Mouse (Mus musculus): ENCODE measurements around the gene Trim80. TPM values are rescaled to one million over a fixed set of nuclear protein-coding genes. Genes with fewer than 3 reads are reported as not detected.

Trim80 gene
- not detected in 2 replicates for polyA plus RNA-seq (2016; fragmentation: Nextera tagmentation; extraction: Ambion mirVana)

DNA sequence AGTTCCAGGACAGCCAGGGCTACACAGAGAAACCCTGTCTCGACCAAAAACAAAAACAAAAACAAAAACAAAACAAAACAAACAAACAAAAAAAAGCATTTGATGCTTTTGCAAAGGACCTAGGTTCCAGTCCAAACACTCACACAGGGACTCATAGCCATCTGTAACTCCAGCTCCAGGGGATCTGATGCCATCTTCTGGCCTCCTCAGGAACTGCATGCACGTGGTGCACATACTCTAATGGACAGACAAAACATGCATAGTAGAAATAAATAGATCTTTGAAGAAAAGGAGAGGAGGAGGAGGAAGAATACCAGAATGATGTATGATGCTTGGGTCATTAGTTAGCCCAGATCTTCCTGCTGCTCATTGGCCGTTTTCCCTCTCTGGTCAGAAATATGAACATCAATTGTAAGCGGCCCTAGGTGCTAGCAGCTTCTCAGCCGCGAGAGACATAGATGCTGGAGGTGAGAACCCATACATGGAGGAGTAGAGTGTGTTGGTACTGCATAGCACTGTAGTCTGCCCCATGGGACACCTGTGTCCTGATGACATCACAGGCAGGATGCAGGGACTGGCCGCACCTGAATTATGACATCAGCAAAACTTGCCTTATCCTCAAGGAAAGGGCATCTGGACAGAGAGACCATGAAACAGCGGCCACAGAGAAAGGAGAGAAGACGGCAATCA is at the start of gene Trim80:
TSS of gene Trim80 (plus strand) at position 640 of the 690 bp plus-strand sequence.
- no peak within 1 kb of the TSS for H3K27ac ChIP-seq (replicated peaks)
- 0 out of 2 replicates have a peak, but pooled peaks cover 3% of the 10 kb centered on the region for H3K27me3 ChIP-seq
- no peak within 1 kb of the TSS for H3K4me3 ChIP-seq
- WGBS: 93% methylated on average over 9 of the region's 9 CpGs
- no peak within 1 kb of the TSS for H3K9ac ChIP-seq (replicated peaks)
- ATAC-seq (ENCODE audit: low FRiP score, low read depth): no peak
- 0 out of 2 replicates have a peak, but pooled peaks cover 5% of the 10 kb centered on the region for H3K9me3 ChIP-seq
- H3K36me3 ChIP-seq: no peaks in the 10 kb centered on the region
- peaks cover 17% of the 10 kb centered on the region for H3K4me1 ChIP-seq
- no peak within 1 kb of the TSS for H3K4me2 ChIP-seq (replicated peaks)

DNA sequence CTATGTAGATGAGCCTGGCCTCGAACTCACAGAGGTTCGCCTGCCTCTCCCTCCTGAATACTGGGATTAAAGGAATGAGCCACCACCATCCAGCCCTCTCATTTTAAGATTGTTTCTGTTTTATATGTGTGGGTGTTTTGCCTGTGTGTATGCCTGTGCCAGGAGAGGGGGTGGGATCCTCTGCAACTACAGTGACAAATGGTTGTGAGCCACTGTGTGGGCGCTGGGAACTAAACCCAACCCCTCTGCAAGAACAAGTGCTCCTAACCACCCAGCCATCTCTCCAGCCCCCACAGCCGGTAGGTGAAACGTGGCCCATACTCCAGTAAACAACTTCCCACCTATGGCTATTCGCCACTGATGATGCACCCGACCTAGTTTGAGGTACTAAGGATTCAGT is 49.0 kb upstream of the Trim80 start:
- peaks cover 72% of the 10 kb centered on the region for H3K36me3 ChIP-seq
- H3K4me3 ChIP-seq: no peak overlapping the region
- ATAC-seq (ENCODE audit: low FRiP score, low read depth): no peak

DNA sequence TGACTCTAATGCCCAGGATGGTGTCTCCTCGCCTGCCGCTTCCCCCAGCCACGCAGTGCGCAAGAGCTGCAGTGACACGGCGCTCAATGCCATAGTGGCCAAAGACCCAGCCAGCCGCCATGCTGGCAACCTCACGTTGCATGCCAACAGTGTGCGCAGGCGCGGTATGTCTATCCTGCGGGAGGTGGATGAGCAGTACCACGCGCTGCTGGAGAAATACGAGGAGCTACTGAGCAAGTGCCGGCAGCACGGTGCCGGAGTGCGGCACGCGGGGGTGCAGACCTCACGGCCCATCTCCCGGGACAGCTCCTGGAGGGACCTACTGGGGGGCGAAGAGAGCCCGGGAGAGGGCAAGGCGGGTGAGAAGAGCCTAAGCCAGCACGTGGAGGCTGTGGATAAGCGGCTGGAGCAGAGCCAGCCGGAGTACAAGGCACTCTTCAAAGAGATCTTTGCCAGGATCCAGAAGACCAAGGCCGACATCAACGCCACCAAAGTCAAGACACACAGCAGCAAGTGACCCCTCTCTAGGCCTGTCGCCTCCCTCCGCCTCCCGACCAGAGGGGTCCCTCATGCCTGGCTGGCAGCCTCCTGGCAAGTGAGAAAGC is 46.5 kb upstream of the Trim80 start:
- no peak overlapping the region for H3K4me2 ChIP-seq (replicated peaks)
- H3K27ac ChIP-seq (replicated peaks): no peak overlapping the region
- peaks cover 72% of the 10 kb centered on the region for H3K36me3 ChIP-seq
- ATAC-seq (ENCODE audit: low FRiP score, low read depth): no peak
- WGBS: 76% methylated on average over 34 of the region's 34 CpGs
- no peaks in the 10 kb centered on the region for H3K27me3 ChIP-seq
- H3K4me3 ChIP-seq: no peak overlapping the region
- H3K4me1 ChIP-seq: no peaks in the 10 kb centered on the region
- H3K9me3 ChIP-seq: no peaks in the 10 kb centered on the region
- no peak overlapping the region for H3K9ac ChIP-seq (replicated peaks)

More for the DNA sequence above, 49.0 kb upstream of the Trim80 start:
- H3K9me3 ChIP-seq: no peaks in the 10 kb centered on the region
- 93% methylated on average over 7 of the region's 7 CpGs for WGBS
- H3K9ac ChIP-seq (replicated peaks): no peak overlapping the region
- no peaks in the 10 kb centered on the region for H3K4me1 ChIP-seq
- H3K27me3 ChIP-seq: no peaks in the 10 kb centered on the region
- no peak overlapping the region for H3K4me2 ChIP-seq (replicated peaks)
- no peak overlapping the region for H3K27ac ChIP-seq (replicated peaks)

DNA sequence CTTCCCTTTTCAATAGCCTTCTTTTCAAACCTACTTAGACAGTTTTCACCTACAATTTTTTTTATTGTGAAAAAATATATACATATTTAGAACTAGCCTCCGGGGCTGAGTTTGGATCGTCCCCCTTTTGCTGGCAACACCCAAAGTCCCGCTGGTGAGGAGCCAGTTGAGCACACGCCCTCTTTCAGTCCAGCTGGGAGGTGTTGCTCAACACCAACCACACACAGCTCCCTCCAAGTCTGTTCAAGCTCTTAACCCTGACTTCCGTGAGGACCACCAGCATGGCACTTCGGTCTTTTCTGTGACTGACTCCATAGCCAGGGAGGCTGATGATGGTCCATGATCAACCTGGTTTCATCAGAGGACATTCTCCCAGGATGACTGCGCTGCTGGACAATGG is 42.3 kb upstream of the Trim80 start:
- Histone ChIP-seq H3K9me3 (no peaks in the 10 kb centered on the region), H3K4me3 (no peak overlapping the region), H3K36me3 (peaks cover 35% of the 10 kb centered on the region), H3K27me3 (no peaks in the 10 kb centered on the region), H3K27ac (replicated peaks) (no peak overlapping the region), H3K4me2 (replicated peaks) (no peak overlapping the region), H3K9ac (replicated peaks) (no peak overlapping the region), H3K4me1 (peaks cover 10% of the 10 kb centered on the region)
- 88% methylated on average over 7 of the region's 7 CpGs for WGBS
- ATAC-seq (ENCODE audit: low FRiP score, low read depth): no peak

DNA sequence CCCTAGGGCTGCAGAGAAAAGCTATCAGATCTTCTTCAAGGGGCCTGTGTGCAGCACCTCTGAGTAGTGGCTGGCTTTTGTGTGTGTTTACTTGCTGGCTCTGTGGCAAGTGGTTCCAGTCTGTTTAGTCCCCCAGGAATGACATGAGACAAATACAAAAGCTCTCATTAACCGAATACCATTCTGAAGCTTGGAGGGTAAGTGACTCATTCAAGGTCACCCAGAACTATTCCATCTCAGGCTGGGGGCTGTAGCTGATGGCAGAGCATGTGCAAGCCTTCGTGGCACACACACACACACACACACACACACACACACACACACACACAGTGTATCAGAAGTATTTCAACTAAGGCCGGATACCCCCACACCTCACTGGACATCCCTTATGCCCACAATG is 40.2 kb upstream of the Trim80 start:
- Histone ChIP-seq H3K9ac (replicated peaks) (no peak overlapping the region), H3K36me3 (peaks cover 14% of the 10 kb centered on the region), H3K27ac (replicated peaks) (peak overlapping the region; percentile 82), H3K4me3 (no peak overlapping the region), H3K27me3 (no peaks in the 10 kb centered on the region), H3K4me1 (peaks cover 22% of the 10 kb centered on the region), H3K9me3 (no peaks in the 10 kb centered on the region), H3K4me2 (replicated peaks) (no peak overlapping the region)
- ATAC-seq (ENCODE audit: low FRiP score, low read depth): no peak
- 72% methylated on average over 3 of the region's 3 CpGs for WGBS

DNA sequence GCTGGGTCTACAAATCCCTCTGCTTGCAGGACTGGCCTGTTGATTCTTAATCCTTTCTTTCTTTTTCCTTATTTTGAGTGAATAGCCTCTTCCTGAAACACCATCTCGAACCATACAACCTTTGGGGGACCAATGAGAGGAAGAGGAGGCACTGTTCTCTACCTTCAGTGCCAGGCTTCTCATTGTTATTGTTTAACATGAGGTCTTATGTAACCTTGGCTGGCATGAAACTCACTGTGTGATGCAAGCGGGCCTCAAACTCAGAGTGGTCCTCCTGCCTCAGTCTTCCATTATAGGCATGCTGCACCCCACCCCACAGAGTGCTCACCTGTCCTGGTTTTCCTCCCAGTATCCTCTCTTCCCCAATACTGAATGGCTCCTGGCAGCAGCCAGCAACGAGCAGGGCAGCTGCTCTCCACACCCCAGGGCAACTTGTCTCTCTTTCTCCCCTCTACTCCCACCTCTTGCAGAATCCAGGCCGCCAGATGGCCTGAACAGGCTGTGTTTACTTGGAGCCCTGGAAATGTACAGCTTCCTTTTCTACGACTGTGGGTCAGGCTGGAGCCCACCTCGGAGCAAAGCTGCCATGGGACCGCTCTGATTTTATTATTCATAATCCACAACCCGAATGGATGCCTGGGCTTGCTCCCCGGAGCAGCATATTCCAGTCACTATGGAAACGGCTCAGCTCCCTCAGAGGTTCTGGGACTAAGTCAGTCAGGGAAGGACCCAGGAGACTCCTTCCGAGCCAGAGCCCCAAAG is 39.5 kb upstream of the Trim80 start:
- peak overlapping the region; percentile 82 for H3K27ac ChIP-seq (replicated peaks)
- peak; percentile 35; the same call in 1 of the 2 replicates for ATAC-seq (ENCODE audit: low FRiP score, low read depth)
- H3K4me1 ChIP-seq: peaks cover 29% of the 10 kb centered on the region
- no peak overlapping the region for H3K4me3 ChIP-seq
- WGBS: 39% methylated on average over 11 of the region's 11 CpGs
- no peak overlapping the region for H3K9ac ChIP-seq (replicated peaks)
- H3K36me3 ChIP-seq: peaks cover 10% of the 10 kb centered on the region
- H3K27me3 ChIP-seq: no peaks in the 10 kb centered on the region
- no peaks in the 10 kb centered on the region for H3K9me3 ChIP-seq
- peak overlapping the region; percentile 28 for H3K4me2 ChIP-seq (replicated peaks)

DNA sequence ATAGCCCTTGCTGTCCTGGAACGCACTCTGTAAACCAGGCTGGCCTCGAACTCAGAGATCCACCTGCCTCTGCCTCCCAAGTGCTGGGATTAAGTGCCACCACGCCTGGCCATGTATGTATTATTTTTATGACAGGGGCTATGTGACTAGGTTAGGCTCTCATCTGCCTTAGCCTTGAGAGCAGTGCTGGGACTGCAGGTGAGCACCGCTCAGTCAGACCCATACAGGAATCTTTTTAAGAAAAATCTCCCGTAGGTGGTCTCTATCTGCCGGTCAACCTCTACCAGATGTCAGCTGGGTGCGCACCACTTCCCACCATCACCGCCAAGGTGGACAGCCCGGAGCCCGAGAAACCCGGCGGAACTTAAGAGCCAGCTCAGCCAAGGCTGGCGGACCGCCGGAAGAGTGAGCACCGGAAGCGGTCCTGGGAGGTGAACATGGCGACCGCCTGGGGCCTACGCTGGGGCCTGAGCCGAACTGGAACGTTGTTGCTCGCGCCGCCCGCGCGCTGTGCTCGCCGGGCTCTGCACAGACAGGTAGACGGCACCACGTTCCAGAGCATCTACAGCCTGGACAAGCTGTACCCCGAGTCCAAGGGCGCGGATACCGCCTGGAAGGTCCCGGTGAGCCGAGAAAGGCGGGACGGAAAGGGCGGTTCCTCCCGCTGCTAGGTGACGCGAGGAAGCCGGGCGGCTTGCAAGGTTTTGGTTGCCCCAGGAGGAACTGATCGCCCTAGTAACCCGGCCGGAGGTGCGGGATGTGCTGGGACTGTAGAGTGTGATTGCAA is 36.8 kb upstream of the Trim80 start, which contains the start of gene Mrpl58:
TSS of gene Mrpl58 (plus strand) at position 415 of the 787 bp plus-strand sequence.
- 3% methylated on average over 50 of the region's 50 CpGs for WGBS
- H3K9me3 ChIP-seq: no peaks in the 10 kb centered on the region
- H3K27ac ChIP-seq (replicated peaks): peak within 1 kb of the TSS; percentile 91
- H3K4me1 ChIP-seq: peaks cover 43% of the 10 kb centered on the region
- peaks cover 27% of the 10 kb centered on the region for H3K36me3 ChIP-seq
- peak within 1 kb of the TSS; percentile 87 for H3K9ac ChIP-seq (replicated peaks)
- H3K4me2 ChIP-seq (replicated peaks): peak within 1 kb of the TSS; percentile 80
- peak within 1 kb of the TSS; percentile 82 for H3K4me3 ChIP-seq
- no peaks in the 10 kb centered on the region for H3K27me3 ChIP-seq
- peak; percentile 80 for ATAC-seq (ENCODE audit: low FRiP score, low read depth)

DNA sequence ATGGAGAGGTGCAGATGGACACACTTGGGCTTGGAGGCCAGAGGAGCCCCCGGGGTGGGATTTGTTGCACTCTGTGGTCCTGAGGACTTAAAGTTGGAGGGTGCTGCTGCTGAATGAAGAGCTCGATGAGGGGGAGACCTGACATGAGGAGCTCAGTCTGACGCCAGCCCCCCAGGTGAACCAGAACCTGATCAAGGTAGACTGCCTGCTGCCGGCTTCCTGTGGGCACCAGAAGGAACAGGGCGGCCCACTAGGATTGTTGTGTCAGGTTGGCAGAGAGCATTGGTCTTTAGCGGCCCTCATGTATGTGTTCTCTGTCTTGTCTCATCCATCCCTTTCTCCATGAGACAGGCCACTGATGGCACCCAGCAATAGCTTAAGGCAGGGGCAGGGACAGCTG is 34.6 kb upstream of the Trim80 start:
- 99% methylated on average over 6 of the region's 6 CpGs for WGBS
- H3K27me3 ChIP-seq: no peaks in the 10 kb centered on the region
- peaks cover 63% of the 10 kb centered on the region for H3K4me1 ChIP-seq
- no peak overlapping the region for H3K9ac ChIP-seq (replicated peaks)
- ATAC-seq (ENCODE audit: low FRiP score, low read depth): no peak
- no peaks in the 10 kb centered on the region for H3K9me3 ChIP-seq
- no peak overlapping the region for H3K4me3 ChIP-seq
- peaks cover 32% of the 10 kb centered on the region for H3K36me3 ChIP-seq
- no peak overlapping the region for H3K4me2 ChIP-seq (replicated peaks)
- no peak overlapping the region for H3K27ac ChIP-seq (replicated peaks)

DNA sequence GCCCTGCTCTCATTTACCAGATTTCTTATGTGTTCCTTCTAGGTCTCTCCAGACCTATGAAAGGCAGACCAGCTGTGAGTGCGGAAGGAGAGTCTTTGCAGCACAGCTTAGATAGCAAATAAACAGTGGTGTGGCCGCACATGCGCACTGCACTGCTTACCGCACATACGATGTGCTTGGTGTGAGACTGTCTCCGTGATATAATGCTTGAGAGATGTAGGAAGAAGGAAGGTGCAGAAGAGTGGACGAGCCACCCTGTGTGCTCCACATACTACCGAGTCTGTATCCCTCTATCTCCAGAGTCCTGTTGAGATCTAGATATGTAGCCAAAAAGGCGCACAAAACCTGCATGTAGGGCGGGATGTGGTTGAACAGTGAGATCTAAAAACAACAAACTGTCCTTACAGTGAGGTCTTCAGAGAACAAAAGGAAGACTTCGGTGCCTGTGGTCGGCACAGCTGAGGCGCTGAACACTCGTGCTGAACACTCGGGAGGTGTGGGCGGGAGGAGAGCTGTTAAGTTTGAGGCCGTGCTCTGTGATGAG is 33.4 kb upstream of the Trim80 start:
- Histone ChIP-seq H3K4me2 (replicated peaks) (no peak overlapping the region), H3K9me3 (no peaks in the 10 kb centered on the region), H3K27ac (replicated peaks) (no peak overlapping the region; the same call in 1 of the 2 replicates), H3K4me3 (no peak overlapping the region), H3K27me3 (no peaks in the 10 kb centered on the region), H3K4me1 (peaks cover 69% of the 10 kb centered on the region), H3K9ac (replicated peaks) (no peak overlapping the region), H3K36me3 (peaks cover 38% of the 10 kb centered on the region)
- ATAC-seq (ENCODE audit: low FRiP score, low read depth): no peak
- 96% methylated on average over 17 of the region's 17 CpGs for WGBS

DNA sequence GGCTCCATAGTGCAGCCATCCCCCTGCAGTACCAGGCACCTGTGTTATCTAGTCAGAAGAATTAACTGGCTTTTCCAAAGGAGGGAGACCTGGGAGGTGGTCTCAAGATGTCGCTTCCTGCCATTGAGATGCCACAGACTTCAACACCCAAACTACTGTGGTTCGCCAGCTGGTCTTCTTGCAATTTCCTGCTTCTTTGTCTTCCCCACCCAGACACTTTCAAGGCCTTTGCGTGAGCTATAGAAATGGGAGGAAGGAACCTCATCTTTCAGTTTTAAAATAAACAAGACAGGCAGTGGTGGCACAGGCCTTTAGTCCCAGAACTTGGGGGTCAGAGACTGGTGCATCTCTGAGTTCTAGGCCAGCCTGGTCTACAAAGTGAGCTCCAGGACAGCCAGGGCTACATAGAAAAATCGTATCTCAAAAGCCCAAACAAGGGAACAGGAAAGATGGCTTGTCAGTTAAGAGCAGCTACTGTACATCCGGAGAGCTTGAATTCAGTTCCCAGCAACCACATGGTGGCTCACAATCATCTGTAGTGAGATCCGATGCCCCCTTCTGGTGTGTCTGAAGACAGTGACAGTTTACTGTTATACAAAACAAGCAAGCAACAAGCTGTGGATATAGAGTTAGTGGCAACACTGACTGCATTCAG is 32.0 kb upstream of the Trim80 start:
- Histone ChIP-seq H3K4me3 (no peak overlapping the region), H3K4me1 (peaks cover 74% of the 10 kb centered on the region), H3K36me3 (peaks cover 38% of the 10 kb centered on the region), H3K27ac (replicated peaks) (peak overlapping the region; percentile 93), H3K4me2 (replicated peaks) (peak overlapping the region; percentile 27), H3K27me3 (no peaks in the 10 kb centered on the region), H3K9ac (replicated peaks) (peak overlapping the region; percentile 21; the same call in 1 of the 2 replicates), H3K9me3 (no peaks in the 10 kb centered on the region)
- ATAC-seq (ENCODE audit: low FRiP score, low read depth): no peak
- 73% methylated on average over 6 of the region's 6 CpGs for WGBS

DNA sequence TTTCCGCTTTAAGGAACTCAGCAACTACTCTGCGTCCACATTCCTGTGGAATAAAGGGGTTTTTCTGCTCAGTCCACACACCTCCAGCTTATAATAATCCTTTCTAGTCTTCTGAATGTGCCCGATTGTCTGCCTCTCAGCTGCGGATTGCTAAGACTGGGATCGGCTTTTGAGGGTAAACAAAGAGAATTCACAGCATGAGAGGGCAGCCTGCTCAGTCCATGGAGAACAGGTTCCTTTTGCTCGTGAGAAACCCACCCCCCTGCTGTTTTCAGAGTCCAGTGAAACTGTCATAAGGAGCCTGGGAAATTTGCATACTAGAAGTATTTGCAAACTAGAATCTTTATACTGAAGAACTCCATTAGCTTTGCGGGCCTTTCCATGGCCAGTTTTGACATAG is 30.8 kb upstream of the Trim80 start:
- Histone ChIP-seq H3K27ac (replicated peaks) (peak overlapping the region; percentile 93), H3K4me3 (0 out of 2 replicates have a peak overlapping the region, but pooled peaks have one; percentile 12), H3K4me2 (replicated peaks) (peak overlapping the region; percentile 27), H3K27me3 (no peaks in the 10 kb centered on the region), H3K4me1 (peaks cover 69% of the 10 kb centered on the region), H3K9ac (replicated peaks) (peak overlapping the region; percentile 43; the same call in 1 of the 2 replicates), H3K36me3 (peaks cover 38% of the 10 kb centered on the region), H3K9me3 (no peaks in the 10 kb centered on the region)
- ATAC-seq (ENCODE audit: low FRiP score, low read depth): peak; percentile 74
- 16% methylated on average over 7 of the region's 7 CpGs for WGBS
